8 mouse cellular contexts compared by ENCODE assay signal in the genomic region with DNA sequence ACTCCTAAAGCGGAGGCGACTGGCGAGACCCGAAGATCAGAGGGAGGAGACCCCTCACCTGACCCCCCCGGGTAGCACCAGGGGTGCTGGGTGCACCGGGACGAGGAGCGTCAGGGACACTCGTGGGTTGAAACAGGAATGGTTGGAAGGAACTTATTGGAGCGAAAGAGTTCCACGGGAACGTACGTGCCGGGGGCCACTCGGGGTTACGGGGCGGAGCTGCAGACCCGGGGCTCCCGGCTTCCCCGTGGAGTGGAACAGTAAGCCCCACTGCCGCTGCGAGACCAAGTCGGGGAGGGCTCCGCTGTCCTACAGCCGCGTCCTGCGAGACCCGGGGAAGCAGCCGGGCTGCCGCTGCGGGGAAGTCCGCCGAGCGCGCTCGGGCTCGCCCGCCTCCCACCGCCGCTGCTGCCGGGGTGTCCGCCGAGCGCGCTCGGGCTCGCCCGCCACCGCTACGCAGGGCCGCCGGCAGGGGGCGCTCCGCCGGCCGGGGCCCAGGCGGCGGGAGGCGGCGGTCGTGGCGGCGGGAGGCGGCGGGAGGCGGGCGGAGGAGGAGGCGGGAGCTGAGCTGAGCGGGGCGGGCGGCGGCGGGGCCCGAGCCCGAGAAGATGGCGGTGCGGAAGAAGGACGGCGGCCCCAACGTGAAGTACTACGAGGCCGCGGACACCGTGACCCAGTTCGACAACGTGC. TPM values are rescaled to one million over a fixed set of nuclear protein-coding genes. Genes with fewer than 3 reads are reported as not detected.
A peak's percentile ranks its signal among the peaks of the same experiment; 100 is the strongest.
DNase-seq lines count a peak whose midpoint lies in the region; ATAC-seq and TF ChIP-seq lines count a peak whose summit lies in the region.

Smarcc2 (plus strand) TSS at position 530 of the 690 bp plus-strand sequence.

- peak within 1 kb of the TSS; percentile 96 for H3K27ac ChIP-seq in heart, embryonic 13.5 days (replicated peaks)
- peak within 1 kb of the TSS; percentile 98 for H3K27ac ChIP-seq in liver, embryonic 11.5 days (ENCODE audit: low read depth, low read length)

- H3K27me3 ChIP-seq in C2C12 (ENCODE audit: control insufficient read depth, insufficient read depth, insufficient read length) (no peaks in the 10 kb centered on the region), myocyte (ENCODE audit: control insufficient read depth, insufficient read depth, insufficient read length) (no peaks in the 10 kb centered on the region)
- H3K27me3 ChIP-seq in heart, embryonic 13.5 days (replicated peaks), result peaks cover 4% of the 10 kb centered on the region; the same call in 1 of the 2 replicates
- no peaks in the 10 kb centered on the region for H3K27me3 ChIP-seq in liver, embryonic 11.5 days (replicated peaks; ENCODE audit: control insufficient read depth, insufficient read depth, low read length)

- H3K36me3 ChIP-seq in C2C12 (ENCODE audit: control insufficient read depth, insufficient read depth) (peaks cover 33% of the 10 kb centered on the region), myocyte (ENCODE audit: control insufficient read depth, insufficient read depth) (peaks cover 24% of the 10 kb centered on the region)
- H3K36me3 ChIP-seq in heart, embryonic 13.5 days, result peaks cover 31% of the 10 kb centered on the region
- H3K36me3 ChIP-seq in liver, embryonic 11.5 days (ENCODE audit: control insufficient read depth, insufficient read depth, low read length), result peaks cover 10% of the 10 kb centered on the region

- TF ChIP-seq POLR2A in myocyte (IDR thresholded peaks at IDR 0.05; ENCODE audit: insufficient read length, low read depth), result peak; percentile 87

- TF ChIP-seq CTCF in C2C12 (IDR thresholded peaks at IDR 0.05; ENCODE audit: control insufficient read depth, insufficient read depth, insufficient read length), result peak; percentile 93

- H3K79me3 ChIP-seq in C2C12 (ENCODE audit: low read depth), result peaks cover 18% of the 10 kb centered on the region

- H3K4me1 ChIP-seq in heart, embryonic 13.5 days, result peaks cover 16% of the 10 kb centered on the region
- H3K4me1 ChIP-seq in liver, embryonic 11.5 days (replicated peaks; ENCODE audit: control insufficient read depth, insufficient read depth, low read length), result peaks cover 12% of the 10 kb centered on the region; the same call in 1 of the 2 replicates

- under 1% methylated on average over 58 of the region's 86 CpGs for WGBS in heart, embryonic 13.5 days
- under 1% methylated on average over 79 of the region's 86 CpGs for WGBS in liver, embryonic 11.5 days

- H3K4me3 ChIP-seq in C2C12 (ENCODE audit: insufficient read depth, poor library complexity, severe bottlenecking) (peak within 1 kb of the TSS; percentile 91), myocyte (peak within 1 kb of the TSS; percentile 75)
- peak within 1 kb of the TSS; percentile 96 for H3K4me3 ChIP-seq in heart, embryonic 13.5 days
- peak within 1 kb of the TSS; percentile 97 for H3K4me3 ChIP-seq in liver, embryonic 11.5 days (ENCODE audit: low read depth, low read length)

- peak; percentile 55 for DNase-seq in brain, embryonic 18.5 days (ENCODE audit: low read depth, low spot score)
- DNase-seq in kidney, postnatal 10 days, result peak; percentile 94
- peak; percentile 83 for DNase-seq in liver, embryonic 11.5 days (ENCODE audit: low spot score)
- DNase-seq in spleen, postnatal 4 days (ENCODE audit: low spot score in 2 of 2), result peak; percentile 88 to 96

- peak; percentile 78 for ATAC-seq in erythroid progenitor cell, adult 5-6 weeks (replicated peaks; ENCODE audit: low FRiP score, poor library complexity, severe bottlenecking)
- peak; percentile 80 for ATAC-seq in heart, embryonic 13.5 days (ENCODE audit: extremely low read depth, insufficient number of reproducible peaks, low FRiP score, low TSS enrichment)
- peak; percentile 81 for ATAC-seq in liver, embryonic 11.5 days (replicated peaks; ENCODE audit: low FRiP score)

- peak within 1 kb of the TSS; percentile 81 for H3K4me2 ChIP-seq in heart, embryonic 13.5 days
- H3K4me2 ChIP-seq in liver, embryonic 11.5 days, result peak within 1 kb of the TSS; percentile 76
- peak within 1 kb of the TSS; percentile 98 for H3K4me2 ChIP-seq in myocyte (ENCODE audit: low read depth)

- H3K9me3 ChIP-seq in heart, embryonic 13.5 days, result no peaks in the 10 kb centered on the region
- no peaks in the 10 kb centered on the region for H3K9me3 ChIP-seq in liver, embryonic 11.5 days (ENCODE audit: control insufficient read depth, low read length)

- peaks cover 23% of the 10 kb centered on the region for H3K79me2 ChIP-seq in C2C12 (ENCODE audit: control insufficient read depth, insufficient read depth)
- peaks cover 17% of the 10 kb centered on the region for H3K79me2 ChIP-seq in myocyte (ENCODE audit: control insufficient read depth, insufficient read depth)

- peak within 1 kb of the TSS; percentile 96 for H3ac ChIP-seq in C2C12 (ENCODE audit: control insufficient read depth, insufficient read length, low read depth)
- peak within 1 kb of the TSS; percentile 100 for H3ac ChIP-seq in myocyte (ENCODE audit: control insufficient read depth, insufficient read length)

- H3K9ac ChIP-seq in heart, embryonic 13.5 days, result peak within 1 kb of the TSS; percentile 99
- peak within 1 kb of the TSS; percentile 88 for H3K9ac ChIP-seq in liver, embryonic 11.5 days (ENCODE audit: low read depth, low read length)

TF ChIP-seq in C2C12, 6 proteins besides CTCF, POLR2A, EP300 and RAD21:
- no peak for TF ChIP-seq MYOG (IDR thresholded peaks at IDR 0.05; ENCODE audit: control insufficient read depth, extremely low read depth, insufficient read length)
TF ChIP-seq in C2C12: peak in this region for 0.

TF ChIP-seq in myocyte, 11 proteins besides CTCF, POLR2A, EP300 and RAD21:
- TF ChIP-seq MAX (IDR thresholded peaks at IDR 0.05; ENCODE audit: low read depth), result no peak
- TF ChIP-seq MYOG (IDR thresholded peaks at IDR 0.05; ENCODE audit: control insufficient read depth in 1 of 3, insufficient read depth in 1 of 3, insufficient read length in 2 of 3, low read depth in 2 of 3), result peak in 1 of 3 experiments; percentile 13
- TF ChIP-seq POLR2AphosphoS2 (IDR thresholded peaks at IDR 0.05; ENCODE audit: insufficient read length, low read depth), result peak; percentile 69

RNA-seq across cellular contexts. Expression of gene Smarcc2, which starts in this region (rescaled TPM):
- polyA plus RNA-seq in C2C12 (2012; fragmentation: generic; extraction: Trizol) (48.4 TPM), myocyte (2012; fragmentation: generic; extraction: Trizol) (52.5 TPM)
- total RNA-seq in erythroid progenitor cell, adult 5-6 weeks (2015; ENCODE audit: low replicate concordance), result 70.4 and 112 TPM in 2 replicates
- 101 and 117 TPM in 2 replicates for total RNA-seq in erythroid progenitor cell, adult 5-6 weeks (2017; ENCODE audit: low replicate concordance)
- 55.2 and 57.1 TPM in 2 replicates for polyA plus RNA-seq in heart, embryonic 13.5 days (2015; fragmentation: Nextera tagmentation; extraction: Ambion mirVana)
- polyA plus RNA-seq in liver, embryonic 11.5 days (2014; fragmentation: Nextera tagmentation; extraction: Ambion mirVana), result 59.0 and 59.7 TPM in 2 replicates

Comparison
In these comparisons a context has a peak if more than half of its experiments do, and no peak if none do; other contexts are left out.
1. Peak in every context shown above with its lines: DNase-seq, ATAC-seq, H3K4me3 ChIP-seq and H3K27ac ChIP-seq.